Mouse (Mus musculus) spleen, postnatal 10 days (tissue): Measurements from ENCODE around the gene Chrm3.

Experiments used
- DNase-seq, 2 experiments: peaks; one replicate each; pipeline ENCODE4 v3.0.0; 2021 to 2022; ENCODE audit warnings: low spot score in 2 of 2

The Chrm3 gene

DNA sequence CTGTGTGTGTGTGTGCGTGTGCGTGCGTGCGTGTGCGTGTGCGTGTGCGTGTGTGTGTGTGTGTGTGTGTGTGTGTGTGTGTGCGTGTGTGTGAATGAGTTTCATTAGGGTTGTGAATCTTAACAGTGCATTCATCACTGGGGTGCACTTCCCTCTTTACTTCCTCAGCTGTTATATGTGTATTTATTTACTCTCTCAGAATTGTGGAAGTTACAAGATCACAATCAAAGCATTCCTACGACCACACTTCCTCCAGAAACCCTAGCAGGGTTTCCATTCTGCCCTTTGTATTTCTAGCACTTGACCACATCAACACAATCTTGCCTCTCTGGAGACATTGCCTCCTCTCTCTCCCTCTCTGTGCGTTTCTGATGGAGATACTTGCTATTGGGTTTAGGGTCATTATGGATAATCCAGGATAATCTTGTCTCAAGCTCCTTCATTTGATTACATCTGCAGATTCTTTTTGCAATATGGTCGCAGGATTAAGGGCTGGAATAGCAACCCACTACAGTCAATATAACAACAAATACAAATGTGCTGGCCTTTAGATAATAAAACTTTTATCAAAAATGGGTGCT lies 465.5 kb downstream of the Chrm3 start:
- DNase-seq = no peak

DNA sequence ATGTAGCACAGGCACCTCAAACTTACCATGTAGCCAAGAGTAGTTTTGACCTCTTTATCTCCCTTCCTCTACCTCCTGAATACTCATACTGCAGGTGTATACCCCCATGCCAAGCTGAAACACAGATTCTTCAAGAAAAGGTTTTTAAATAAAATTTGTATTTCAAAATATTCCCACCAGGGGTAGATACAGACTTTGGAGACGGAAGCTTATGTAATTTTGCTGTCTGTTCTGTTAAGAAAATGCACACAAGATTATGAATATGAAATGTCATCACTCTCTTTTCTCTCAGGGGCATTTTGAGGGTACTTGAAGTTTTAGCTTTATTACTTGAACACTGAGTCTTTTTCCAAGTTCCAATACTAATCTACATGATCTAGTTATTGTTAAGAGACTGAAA lies 469.6 kb downstream of the Chrm3 start:
- no peak for DNase-seq

DNA sequence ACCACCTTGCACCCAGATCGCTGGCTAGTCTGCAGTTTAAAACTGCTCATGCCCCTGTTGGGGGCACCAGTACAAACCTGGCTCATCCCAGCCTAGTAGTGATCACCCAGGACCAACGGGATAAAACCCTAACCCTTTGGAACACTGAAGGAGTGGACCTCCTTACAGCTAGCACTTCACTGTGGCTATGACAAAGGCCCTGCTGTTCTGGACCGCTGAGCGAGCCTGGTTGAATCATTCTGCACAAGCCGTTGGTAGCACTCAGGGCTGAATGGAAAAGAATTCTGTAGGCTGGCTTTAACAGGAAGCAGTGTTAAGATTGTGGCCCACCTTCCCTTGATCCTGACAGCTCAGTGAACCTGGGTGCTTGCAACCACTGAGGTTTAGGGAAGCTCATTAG lies 470.2 kb downstream of the Chrm3 start:
- DNase-seq = no peak

DNA sequence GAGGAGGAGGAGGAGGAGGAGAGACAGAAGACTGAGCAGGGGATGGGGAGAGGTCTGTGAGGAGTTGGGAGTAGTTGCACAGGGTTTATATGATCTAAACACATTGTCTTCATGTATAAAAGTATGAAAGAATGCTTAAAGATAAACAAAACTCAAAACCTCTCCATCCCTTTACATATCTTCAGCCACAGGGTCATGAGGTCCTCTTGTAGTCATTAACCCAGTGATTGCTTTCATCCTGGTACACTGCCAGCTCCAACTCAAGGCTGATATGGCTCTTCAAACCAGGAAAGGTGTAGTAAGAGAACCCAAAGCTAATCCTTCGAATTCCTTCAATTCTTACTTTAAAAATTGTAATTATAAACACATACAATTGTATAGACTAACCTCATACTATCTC lies 470.7 kb downstream of the Chrm3 start:
- DNase-seq = no peak

DNA sequence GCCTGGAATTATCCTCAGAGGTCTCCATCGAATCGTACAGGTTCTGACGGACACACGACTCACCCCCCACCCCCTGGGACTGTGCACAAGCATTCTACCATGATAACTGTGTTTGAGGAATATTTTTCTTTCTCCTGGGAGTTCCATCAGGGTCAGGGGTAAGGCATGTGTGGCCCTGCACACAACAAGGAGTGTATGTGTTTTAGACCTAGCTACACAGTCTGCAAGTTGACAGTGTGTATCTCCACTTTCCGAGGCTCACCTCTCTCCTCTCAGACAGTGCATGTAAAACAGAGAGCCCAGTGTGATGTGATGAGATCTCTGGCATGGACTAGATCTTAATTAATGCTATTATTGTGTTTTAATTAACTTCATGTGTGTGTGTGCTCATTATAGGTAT lies 472.4 kb downstream of the Chrm3 start:
- no peak for DNase-seq

DNA sequence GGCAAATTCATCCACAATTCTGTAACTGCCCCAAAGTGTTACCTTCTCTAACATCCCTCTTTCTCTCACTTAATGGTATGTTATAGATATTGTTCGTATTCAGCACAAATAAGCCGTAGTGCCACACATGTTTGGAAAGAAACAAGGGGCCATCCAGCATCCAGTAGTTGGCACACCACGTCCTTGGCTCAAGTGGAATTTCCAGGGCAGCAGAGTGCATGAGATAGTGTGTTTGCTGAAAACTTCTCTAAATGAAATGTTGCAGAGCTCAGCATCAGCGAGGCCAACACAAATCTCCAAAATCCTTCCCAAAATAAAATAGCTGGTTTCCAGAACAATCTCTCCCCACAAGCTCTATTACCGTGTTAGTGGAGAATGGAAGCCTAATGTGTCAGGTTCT lies 473.4 kb downstream of the Chrm3 start:
- no peak for DNase-seq

DNA sequence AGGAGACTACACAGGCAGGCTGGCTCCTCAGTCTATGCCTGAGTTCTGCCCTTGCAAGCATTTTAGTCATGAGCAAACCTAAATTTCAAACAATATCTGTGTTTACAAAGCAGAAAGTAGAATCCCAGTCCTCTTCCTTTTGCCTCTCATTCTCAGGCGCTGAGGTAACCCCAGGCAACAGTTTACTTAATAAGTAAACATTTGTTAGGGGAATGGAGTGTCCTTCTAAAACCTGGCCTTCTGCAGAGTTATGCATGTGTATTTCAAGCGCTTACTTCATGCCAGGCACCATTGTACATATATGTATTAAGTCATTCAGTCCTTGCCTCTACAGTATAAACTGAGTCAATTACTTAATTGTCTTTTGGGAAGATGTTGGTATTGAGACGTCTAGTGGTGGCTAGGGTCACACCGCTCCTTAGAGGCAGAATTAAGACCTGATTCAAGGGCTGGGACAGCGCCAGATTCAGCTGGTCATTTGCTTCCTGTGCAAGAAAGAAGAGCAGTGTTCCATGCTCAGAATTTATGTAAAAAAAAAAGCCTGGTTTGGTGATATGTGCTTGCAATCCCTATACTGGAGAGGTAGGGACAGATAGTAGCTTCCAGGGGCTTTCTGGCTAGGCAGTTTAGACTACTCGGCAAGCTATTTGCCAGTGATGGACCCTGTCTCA lies 474.0 kb downstream of the Chrm3 start:
- DNase-seq = no peak

DNA sequence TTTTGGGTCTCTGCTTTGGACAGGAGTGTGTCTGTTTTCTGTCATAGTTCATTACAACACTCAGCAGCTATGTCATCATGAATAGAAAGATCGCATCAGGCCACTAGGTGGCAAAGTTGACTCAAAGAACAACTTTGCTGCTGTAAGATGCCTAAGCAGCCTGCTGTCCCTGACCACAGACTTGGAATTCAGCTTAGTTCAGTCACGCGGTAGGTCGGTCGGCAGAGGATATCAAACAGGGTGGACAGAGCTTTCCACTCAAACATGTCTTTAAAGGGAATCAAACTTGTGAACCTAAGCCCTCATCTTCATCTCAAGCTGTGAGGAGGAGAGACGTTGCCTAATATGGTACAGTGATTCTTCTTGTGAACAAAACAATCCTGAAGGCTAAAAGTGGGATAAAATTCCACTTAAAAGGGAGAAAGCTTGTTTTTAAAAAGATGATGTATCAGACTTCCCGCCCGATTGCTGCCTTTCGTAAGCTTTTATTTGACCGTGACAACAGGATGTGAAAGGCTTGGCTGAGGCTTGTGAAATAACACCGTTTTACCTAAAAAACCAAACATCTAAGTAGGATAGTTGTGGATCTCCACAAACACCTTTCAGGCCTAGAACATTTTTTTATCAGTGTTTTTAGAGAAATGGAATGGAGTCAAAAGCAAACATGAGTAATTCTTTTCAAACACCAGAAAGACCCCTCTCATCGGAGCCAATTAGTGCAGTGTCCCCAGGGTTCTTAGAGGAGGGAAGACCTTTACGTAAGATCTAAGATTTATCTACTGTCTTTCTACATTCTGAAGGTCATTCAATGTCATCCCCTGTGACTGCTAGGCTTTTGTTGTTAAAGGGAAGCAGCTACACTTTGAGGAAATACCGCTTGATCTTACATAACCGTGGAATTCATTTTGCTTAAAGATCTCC lies 478.0 kb downstream of the Chrm3 start:
- peak in 1 of 2 experiments; percentile 62 for DNase-seq

DNA sequence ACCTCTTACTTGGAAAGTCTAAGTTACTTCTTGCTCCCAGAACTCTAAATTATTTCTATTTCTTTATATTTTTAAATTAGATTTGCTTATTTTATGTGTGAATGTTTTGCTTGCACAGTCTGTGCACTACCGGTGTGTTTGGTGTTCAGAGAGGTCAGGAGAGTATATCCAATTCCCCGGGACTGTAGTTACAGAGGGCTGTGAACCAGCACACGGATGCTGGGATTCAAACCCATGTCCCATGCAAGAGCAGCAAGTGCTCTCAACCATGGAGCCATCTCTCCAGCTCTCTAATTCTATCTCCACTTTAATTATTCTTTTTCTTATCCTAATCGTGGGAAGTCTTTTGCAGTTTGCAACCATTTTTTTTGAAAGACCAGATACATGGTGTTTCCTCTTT lies 478.7 kb downstream of the Chrm3 start:
- DNase-seq = no peak

DNA sequence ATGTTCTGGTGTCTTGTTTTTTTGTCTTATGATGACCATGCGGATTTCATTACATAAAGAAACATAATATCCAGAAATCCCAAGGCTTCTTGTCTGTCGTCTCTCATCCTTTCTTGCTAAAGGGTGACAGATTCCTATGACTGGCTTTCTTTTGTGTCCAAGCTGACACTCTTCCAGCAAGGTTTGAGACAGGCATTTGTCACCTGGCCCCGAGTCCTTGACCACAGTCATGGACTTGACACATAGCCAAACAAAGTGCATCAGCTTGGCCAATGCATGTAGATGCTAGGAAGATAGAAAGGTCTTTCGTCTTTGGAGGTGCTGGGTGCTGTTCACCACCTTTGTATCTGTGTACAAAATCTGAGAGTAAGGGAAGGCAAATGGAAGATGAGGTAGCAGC lies 480.2 kb downstream of the Chrm3 start:
- DNase-seq = no peak

DNA sequence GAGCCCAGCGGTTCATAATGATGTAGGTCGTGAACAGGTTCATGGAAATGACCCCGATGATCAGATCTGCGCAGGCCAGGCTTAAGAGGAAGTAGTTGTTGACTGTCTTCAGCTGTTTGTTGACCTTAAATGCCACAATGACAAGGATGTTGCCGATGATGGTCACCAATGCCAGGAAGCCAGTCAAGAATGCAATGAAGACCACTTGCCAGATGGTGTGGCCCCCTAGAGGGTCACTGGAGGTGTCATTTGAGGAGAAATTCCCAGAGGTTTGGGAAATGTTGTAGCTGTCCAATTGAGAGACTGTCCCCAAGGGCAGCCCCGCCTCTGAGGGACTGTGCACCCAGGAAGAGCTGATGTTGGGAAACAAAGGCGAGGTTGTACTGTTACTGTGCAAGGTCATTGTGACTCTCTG lies 482.0 kb downstream of the Chrm3 start:
- no peak for DNase-seq

DNA sequence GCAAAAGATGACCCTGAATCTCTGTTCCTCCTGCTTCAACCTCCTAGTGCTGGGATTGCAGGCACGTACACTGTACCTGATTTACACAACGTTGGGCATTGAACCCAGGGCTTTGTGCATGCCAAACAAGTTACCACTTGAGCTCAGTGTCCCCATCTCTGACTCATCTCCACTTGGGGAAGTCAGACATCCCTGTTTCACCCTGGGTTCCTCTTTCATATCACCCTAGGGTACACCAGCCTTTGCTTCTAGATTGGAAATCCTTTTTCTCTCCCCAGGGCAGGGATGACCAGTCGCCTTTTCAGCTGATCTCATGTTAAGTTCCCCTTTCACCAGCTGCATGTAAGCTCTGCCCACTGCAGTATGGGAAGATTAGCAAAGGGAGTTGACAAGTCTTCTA lies 487.3 kb downstream of the Chrm3 start:
- no peak for DNase-seq

DNA sequence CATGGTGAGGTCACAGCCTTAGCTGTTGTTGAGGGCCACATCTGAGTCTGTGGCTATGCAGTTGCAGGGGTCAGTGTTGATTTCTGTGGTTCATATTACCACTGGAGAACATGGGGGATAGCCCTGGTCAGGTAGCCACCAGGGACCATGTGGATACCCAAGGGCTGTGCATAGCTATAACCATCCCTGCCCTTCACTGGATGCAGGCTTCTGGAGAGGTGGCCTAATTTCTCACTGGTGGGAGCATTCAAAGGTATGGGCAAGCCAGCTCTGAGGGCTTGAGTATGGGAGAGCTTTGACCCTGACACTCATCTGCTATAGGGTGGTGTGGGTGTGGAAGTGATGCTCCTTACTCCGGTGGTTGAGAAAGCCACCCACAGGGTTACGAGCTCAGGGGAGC lies 494.5 kb downstream of the Chrm3 start:
- no peak for DNase-seq

DNA sequence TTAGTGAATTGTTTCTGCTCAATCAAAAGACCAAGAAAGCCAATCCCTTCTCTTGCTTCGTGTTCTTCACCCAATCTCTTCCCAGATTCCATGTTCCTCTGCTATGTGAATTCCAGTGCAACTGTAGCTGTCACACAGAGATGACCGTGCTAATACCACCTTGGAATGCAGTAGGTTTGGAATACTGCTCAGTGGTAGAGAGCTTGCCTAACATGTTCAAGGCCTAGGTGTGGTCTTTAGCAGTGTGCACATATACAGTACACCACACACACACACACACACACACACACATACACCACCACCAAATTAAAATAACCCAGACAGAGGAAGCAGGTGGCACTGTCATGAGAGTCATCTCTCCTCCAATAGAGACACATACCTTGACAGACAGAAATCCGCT lies 513.1 kb downstream of the Chrm3 start:
- DNase-seq = no peak

DNA sequence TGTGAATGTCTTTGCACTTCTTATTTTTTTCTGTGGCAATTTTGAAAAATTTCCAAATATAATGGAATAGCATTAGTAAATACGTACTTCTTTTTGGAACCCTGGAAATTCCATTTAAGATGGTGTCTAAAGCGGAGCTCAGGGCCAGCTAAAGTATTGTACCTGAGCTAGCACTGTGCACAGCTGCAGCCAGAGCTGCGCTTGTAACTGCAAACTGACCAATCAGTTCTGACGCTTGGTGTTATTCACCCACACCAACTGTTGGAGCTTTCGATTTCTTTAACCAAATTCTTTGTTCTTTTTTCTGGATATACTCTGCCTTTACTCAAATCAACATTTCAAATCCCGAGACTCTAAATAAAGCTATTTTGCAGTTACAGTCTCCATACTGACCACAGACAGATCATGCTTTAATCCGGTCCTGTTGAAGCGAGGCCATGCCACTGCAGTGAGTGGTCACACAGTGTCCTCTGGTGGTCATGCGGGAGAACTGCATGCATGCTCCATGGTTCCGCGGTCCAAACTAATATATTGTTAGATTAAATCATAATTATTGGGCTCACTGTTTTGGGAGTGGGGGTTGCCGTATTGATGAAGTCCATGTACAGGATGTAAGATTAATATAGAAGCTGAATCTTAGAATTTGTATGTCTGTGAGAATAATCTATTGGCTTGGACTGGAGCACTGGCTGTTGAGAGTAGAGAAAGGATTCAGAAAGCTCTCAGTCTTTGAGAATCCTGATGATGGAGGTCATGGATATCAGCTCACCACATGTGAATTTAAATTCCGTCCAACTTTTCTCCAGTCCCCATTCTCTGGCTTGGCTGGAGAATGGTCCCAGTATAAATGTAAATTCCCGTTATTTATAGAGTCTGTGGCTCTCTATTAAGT lies 513.9 kb downstream of the Chrm3 start:
- DNase-seq = peak; percentile 18 to 55

DNA sequence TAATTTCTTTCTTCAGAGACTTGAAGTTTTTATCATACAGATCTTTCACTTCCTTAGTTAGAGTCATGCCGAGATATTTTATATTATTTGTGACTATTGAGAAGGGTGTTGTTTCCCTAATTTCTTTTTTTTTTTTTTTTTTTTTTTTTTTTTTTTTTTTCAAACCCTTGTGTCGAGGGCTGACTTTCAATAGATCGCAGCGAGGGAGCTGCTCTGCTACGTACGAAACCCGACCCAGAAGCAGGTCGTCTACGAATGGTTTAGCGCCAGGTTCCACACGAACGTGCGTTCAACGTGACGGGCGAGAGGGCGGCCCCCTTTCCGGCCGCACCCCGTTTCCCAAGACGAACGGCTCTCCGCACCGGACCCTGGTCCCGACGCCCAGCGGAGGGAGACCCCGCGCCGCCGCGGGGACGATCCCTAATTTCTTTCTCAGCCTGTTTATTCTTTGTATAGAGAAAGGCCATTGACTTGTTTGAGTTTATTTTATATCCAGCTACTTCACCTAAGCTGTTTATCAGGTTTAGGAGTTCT lies 526.4 kb downstream of the Chrm3 start:
- DNase-seq = peak; percentile 43 to 80

DNA sequence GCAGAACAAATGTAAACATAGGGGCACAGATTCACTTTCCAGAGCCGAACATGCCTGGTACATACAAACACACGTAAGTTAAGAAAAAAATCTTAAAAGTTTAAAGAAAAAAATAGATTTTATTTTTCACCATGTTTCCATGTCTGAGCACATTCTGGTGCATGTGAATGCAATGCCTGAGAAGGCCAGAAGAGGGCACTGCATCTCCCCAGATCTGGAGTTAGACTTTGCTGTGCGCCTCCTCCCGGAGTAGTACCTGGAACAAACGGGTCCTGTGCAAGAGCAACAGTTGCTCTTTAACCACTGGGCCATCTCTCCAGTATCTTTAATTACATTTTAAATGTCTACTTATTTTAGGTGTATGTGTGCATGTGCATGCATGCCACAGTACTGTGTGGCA lies 534.4 kb downstream of the Chrm3 start:
- DNase-seq = peak; percentile 25 to 61
